Mouse (Mus musculus) left cerebral cortex, postnatal 10 days (tissue): ENCODE data around the gene Cisd2. TPM values are rescaled to one million over a fixed set of nuclear protein-coding genes. Genes with fewer than 3 reads are reported as not detected.

ENCODE experiments used
- total RNA-seq, 2 experiments: library from RNA; stranded (reverse); gene quantifications; 2 replicates each; pipeline ENCODE4 v1.2.3; 2021

Cisd2 gene
- total RNA-seq, 2 experiments from 2014 or later, result 35.5 to 39.5 TPM

Other genes starting within 250 kb of the Cisd2 start
- 1 to 10 TPM; 2.6 to 2.9 TPM for gene Cenpe, start 211.4 kb downstream of the Cisd2 start, total RNA-seq
- gene Bdh2, start 142.7 kb downstream of the Cisd2 start, total RNA-seq, result 1 to 10 TPM; 1.7 to 1.9 TPM
- 1 to 10 TPM; 4.4 to 4.6 TPM for gene Slc9b2, start 116.2 kb downstream of the Cisd2 start, total RNA-seq
- under 1 TPM in 1 of 2 experiments, not detected in 1; 0.75 TPM for gene Slc9b1, start 75.9 kb downstream of the Cisd2 start, total RNA-seq
- gene Ube2d3, start 14.2 kb upstream of the Cisd2 start, total RNA-seq, result 100 to 1,000 TPM; 258 to 268 TPM
- gene Manba, start 61.7 kb upstream of the Cisd2 start, total RNA-seq, result 1 to 10 TPM; 6.8 to 7.4 TPM